Mouse (Mus musculus) liver, embryonic 14 days (tissue): ENCODE results near the gene Foxp3. TPM values are rescaled to one million over a fixed set of nuclear protein-coding genes. Genes with fewer than 3 reads are reported as not detected.

ENCODE experiments used
- polyA plus RNA-seq: library from polyadenylated mRNA; depleted of rRNA; stranded (reverse); fragments of >200 nt; gene quantifications from 2 replicates; pipeline ENCODE4 v1.2.3, GENCODE M21; 2012; rRNA removed

Foxp3 gene
- polyA plus RNA-seq: not detected in 2 replicates

GRCm38 (mm10) chrX:7573176-7574086 is at the start of gene Foxp3:
TSS of gene Foxp3 (plus strand) at chrX:7573644.

GRCm38 (mm10) chrX:7574087-7574884 is 842 bp downstream of the Foxp3 start, which contains the start of gene Ppp1r3f:
TSS of gene Ppp1r3f (minus strand) at chrX:7574283.

GRCm38 (mm10) chrX:7604879-7605574 is 31.6 kb downstream of the Foxp3 start, which contains the start of gene Ccdc22:
TSS of gene Ccdc22 (minus strand) at chrX:7605517.

GRCm38 (mm10) chrX:7606783-7607182 is 33.3 kb downstream of the Foxp3 start, which contains the start of gene Cacna1f:
TSS of gene Cacna1f (plus strand) at chrX:7607083.

GRCm38 (mm10) chrX:7638401-7639091 is 65.1 kb downstream of the Foxp3 start, which contains the start of gene Syp:
TSS of gene Syp (plus strand) at chrX:7638471.

Other genes with a start within 250 kb of the Foxp3 start
- 0.21 and 0.23 TPM in 2 replicates for gene Usp27x, start 197.8 kb upstream of the Foxp3 start, polyA plus RNA-seq
- gene Ppp1r3f, start 639 bp downstream of the Foxp3 start, polyA plus RNA-seq: 0.34 and 0.36 TPM in 2 replicates
- 7.7 and 9.4 TPM in 2 replicates for gene Ccdc22, start 31.9 kb downstream of the Foxp3 start, polyA plus RNA-seq
- gene Cacna1f, start 33.4 kb downstream of the Foxp3 start, polyA plus RNA-seq: 0.03 and 0.05 TPM in 2 replicates
- 0.44 and 0.45 TPM in 2 replicates for gene Syp, start 64.8 kb downstream of the Foxp3 start, polyA plus RNA-seq
- gene Prickle3, start 83.6 kb downstream of the Foxp3 start, polyA plus RNA-seq: 1.2 and 1.3 TPM in 2 replicates
- 24.8 and 27.6 TPM in 2 replicates for gene Plp2, start 97.7 kb downstream of the Foxp3 start, polyA plus RNA-seq
- 0.03 and 0.07 TPM in 2 replicates for gene Magix, start 107.6 kb downstream of the Foxp3 start, polyA plus RNA-seq
- gene Gpkow, start 123.5 kb downstream of the Foxp3 start, polyA plus RNA-seq: 7.1 and 8.1 TPM in 2 replicates
- 12.3 and 12.8 TPM in 2 replicates for gene Wdr45, start 140.7 kb downstream of the Foxp3 start, polyA plus RNA-seq
- gene Gm45208, start 148.6 kb downstream of the Foxp3 start, polyA plus RNA-seq: 0.12 and 0.20 TPM in 2 replicates
- 3.9 and 4.5 TPM in 2 replicates for gene Praf2, start 154.8 kb downstream of the Foxp3 start, polyA plus RNA-seq
- 1.3 TPM in 2 replicates for gene Ccdc120, start 177.3 kb downstream of the Foxp3 start, polyA plus RNA-seq
- 3.6 and 5.0 TPM in 2 replicates for gene Tfe3, start 188.9 kb downstream of the Foxp3 start, polyA plus RNA-seq
- 30.3 and 32.3 TPM in 2 replicates for gene Gripap1, start 216.1 kb downstream of the Foxp3 start, polyA plus RNA-seq
- 0.31 and 0.43 TPM in 2 replicates for gene Kcnd1, start 248.6 kb downstream of the Foxp3 start, polyA plus RNA-seq